Mouse (Mus musculus) v-Abl transformed pro-B cells (cell line): ENCODE measurements around the gene Rrbp1.

Source experiments
- in situ Hi-C, 2 experiments: fragments of 400-800 bp; cut with MboI; formaldehyde crosslinking; loops; one replicate each; pipeline ENCODE4 v1.15.1; 2025; ENCODE audit not compliant: unreplicated experiment in 2 of 2

Rrbp1 gene

GRCm38 (mm10) chr2:144011080-144011551, at the start of gene Rrbp1:
Rrbp1 (minus strand) TSS chr2:144011263.
- in situ Hi-C loops: loop anchor here in 1 of 2 experiments (10.0 kb wide), 1 partner anchor 94 kb away; no protein-coding TSS in a partner anchor

GRCm38 (mm10) chr2:144057735-144058134, 46.7 kb upstream of the Rrbp1 start:
- in situ Hi-C loops: no loop called here

DNA sequence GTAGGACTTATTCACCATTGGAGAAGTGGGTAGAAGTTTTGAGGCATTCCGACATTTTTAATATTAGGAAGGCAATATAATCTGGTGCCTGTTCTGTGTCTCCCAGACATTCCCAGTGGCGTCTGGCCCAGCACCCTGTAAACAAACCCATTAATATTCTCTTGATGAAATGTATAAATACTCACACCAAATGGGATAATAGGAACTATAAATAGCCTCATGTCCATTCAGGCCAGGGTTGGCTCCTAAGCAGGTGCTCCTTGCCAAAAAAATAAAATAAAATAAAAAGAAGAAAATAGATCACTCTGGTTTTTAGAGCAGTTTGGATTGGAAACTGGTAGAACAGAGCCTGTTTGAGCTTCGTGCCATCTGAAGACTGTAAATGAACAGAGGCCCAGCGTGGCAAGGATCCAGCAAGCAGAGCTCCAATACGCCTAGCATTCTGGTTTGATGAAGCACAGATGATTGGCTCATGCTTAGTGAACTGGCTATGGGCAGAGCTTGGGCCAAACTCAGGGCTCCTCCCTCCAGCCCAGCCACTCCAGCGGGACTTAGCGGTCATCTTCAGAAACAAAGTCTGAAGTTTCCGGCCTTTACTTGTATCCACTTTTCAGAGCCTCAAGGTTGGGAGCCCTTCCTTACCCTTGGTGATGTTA, 41.5 kb upstream of the Rrbp1 start:
- in situ Hi-C loops: no loop called here

DNA sequence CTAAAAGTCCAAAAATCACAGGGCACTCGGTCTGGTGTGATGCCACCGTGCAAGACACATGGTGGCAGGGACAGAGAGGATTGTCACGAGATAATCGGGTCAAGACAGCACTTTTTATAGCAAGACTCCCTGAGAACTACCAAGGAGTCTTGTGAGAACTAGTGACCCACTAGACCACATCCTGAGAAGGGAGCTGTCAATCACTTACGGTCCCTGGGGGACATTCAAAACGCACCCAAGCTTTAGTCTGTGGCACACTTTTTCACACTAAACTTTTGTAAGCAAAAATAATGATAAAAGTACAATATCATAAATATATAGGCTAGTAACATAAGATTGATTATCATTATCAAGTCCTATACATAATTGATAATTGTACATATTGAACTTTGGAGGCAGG, 39.8 kb upstream of the Rrbp1 start:
- in situ Hi-C loops: no loop called here

DNA sequence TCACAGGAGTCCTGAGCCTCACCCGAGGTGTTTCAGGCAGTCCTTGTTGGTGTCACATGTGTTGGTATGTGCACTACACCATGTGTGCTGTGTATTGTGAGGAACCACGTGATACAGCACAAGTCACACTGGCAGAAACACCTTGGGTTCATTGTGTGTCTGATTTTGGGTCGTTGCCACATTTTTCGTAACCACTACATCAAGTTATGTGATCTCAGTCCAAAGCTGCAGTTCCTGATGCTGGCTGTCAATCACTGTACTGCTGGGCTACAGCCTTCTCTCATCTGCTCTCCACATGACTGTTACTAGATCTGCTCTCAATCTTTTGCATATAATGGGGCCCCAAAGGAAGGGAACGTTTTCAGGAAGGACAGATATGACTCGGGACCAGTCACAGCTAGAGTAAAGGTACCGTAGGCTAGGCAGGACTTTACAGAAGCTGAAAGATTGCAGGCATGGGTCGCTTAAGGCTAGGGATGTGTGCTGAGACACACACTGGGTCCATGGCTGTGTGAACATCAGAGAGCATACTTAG, 39.1 kb upstream of the Rrbp1 start:
- in situ Hi-C loops: no loop called here

- in situ Hi-C loops: no loop called here
These were observed 35.9 kb upstream of the Rrbp1 start for GRCm38 (mm10) chr2:144046916-144047315.

DNA sequence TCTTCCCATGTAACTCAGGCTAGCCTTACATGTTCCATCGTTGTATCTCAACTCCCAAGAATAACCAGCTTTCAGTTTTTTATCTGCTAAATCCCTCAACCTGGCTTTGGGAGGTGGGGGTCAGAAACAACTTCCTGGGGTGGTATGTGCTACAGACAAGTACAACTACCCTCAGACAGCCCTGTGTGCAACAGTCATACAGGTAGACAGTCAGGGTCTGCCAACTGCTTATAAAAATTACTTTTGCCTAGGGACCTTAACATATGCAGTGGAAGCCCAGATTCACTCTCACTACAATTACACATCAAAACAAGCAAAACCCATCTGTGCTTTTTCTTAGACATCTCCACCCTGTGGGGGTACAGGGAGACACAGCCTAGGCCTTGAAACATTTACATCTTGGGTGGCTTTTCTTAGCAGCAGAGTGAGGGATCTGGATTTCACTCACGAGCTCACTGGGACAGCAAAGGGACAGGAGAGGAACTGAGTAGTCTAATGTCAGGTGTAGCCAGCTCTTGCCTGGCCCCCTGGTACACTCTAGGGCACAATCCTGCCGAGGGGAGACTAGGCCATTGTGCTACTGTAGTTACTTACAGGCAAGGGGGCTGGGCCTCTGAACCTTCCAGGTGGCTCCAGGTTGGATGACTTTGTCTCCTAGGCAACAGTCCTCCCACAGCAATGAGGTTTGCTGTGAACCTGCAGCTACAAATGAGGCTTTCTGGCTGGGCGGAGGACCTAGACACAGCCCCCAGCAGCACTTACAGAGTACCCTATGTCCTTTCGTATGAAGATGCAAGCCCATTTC, 34.9 kb upstream of the Rrbp1 start:
- in situ Hi-C loops: no loop called here

- in situ Hi-C loops: no loop called here
These were observed 33.7 kb upstream of the Rrbp1 start for GRCm38 (mm10) chr2:144044726-144045125.

- in situ Hi-C loops: no loop called here
These were observed 21.6 kb upstream of the Rrbp1 start, which contains the start of gene Banf2 for GRCm38 (mm10) chr2:144032664-144033063. Banf2 (plus strand) TSS chr2:144033059.

DNA sequence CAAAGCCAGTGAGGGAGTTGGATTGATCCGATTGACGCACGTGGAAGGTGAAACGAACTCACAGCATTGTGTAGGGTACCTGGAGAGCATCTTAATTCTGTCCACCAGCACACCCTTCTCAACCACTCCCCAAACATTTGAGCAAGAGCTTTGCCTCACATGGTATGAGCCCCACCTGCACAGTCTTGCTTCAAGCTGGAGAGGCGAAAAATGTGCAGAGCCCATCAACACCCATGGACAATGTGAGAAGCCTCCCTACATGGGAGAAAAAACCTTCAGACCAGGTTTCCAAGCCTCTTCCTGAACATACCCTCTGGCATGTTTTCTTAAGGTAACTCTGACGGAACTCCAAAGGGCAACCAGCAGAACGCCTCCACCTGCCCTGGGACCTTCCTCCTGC, 19.7 kb upstream of the Rrbp1 start:
- in situ Hi-C loops: no loop called here

- in situ Hi-C loops: no loop called here
These were observed 15.4 kb upstream of the Rrbp1 start for GRCm38 (mm10) chr2:144026456-144026855.

DNA sequence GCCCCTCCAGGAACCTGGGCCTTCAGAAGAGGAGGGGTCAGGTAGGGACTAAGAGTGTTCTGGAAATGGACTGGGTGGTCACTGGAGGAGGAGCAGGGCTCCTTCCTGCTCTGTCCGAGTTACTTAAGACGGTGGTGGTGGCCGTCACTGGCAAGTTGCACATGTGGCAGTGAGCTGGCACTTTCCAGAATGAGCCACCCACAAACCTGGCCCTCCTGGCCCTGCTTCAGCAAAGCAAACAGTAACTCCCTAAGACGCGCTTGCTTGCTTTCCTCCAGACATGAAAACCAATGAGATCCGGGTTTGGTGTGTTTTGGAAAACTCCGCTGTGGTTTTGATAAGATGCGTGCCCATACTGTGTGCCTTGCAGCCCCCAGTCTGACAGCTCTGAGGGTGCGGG, 14.3 kb upstream of the Rrbp1 start:
- in situ Hi-C loops: no loop called here

DNA sequence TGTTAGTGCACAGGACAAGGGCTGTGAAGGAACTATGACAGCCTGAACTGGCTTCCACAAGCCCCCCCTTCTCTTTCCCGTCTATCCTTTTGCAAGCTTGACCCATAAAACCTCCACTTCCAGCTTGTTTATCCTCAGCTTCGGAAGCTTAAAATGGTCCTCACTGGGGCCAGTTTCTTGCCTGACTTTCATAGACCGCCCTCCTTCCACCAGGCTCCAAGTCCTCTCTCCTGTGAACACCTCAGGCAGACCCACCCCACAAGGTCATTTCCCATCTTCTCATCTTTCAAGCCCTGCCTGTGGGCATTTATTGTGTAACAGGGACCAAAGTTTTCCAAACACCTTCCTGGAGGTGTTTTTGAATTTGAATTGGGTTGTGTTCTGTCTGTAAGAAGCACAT, 11.4 kb upstream of the Rrbp1 start:
- in situ Hi-C loops: no loop called here

GRCm38 (mm10) chr2:144019971-144020370, 8.9 kb upstream of the Rrbp1 start:
- in situ Hi-C loops: loop anchor here in 1 of 2 experiments (10.0 kb wide), 1 partner anchor 85 kb away; no protein-coding TSS in a partner anchor

- in situ Hi-C loops: loop anchor here in 1 of 2 experiments (10.0 kb wide), 1 partner anchor 89 kb away; no protein-coding TSS in a partner anchor
These were observed 4.8 kb upstream of the Rrbp1 start for GRCm38 (mm10) chr2:144015861-144016260.

- in situ Hi-C loops: loop anchor here in 1 of 2 experiments (10.0 kb wide), 1 partner anchor 90 kb away; no protein-coding TSS in a partner anchor
These were observed 3.4 kb upstream of the Rrbp1 start for GRCm38 (mm10) chr2:144014481-144014880.

DNA sequence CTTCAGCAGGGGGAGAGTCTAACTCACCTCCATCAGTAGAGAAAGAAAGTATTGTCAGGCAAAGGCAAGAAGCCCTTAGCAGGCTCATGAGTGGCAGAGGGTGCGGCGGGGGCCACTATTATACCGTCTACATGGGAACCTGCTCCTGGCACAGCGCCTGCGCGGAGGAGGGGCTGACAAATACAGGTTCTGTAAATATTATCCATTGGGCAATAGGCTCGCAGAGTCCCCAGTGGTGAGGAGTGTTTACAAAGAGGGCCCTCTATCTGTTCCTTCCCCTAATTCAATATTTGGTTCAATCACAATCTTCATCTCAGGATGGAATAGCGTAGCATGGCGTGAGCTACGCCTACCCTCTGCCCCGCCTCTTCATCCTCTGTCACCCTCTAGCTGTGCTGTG, 3.0 kb upstream of the Rrbp1 start:
- in situ Hi-C loops: loop anchor here in 1 of 2 experiments (10.0 kb wide), 1 partner anchor 91 kb away; no protein-coding TSS in a partner anchor

- in situ Hi-C loops: loop anchor here in 1 of 2 experiments (10.0 kb wide), 1 partner anchor 94 kb away; no protein-coding TSS in a partner anchor
These were observed 600 bp downstream of the Rrbp1 start for GRCm38 (mm10) chr2:144010282-144011044.

GRCm38 (mm10) chr2:144009551-144010281, 1.3 kb downstream of the Rrbp1 start:
- in situ Hi-C loops: loop anchor here (10.0 kb wide), 4 partner anchors 95 to 285 kb away; no protein-coding TSS in a partner anchor
